In genomic region chr9:36890552-36890951, GRCm38 (mm10) we compare ENCODE assay signal across 9 mouse cellular contexts.
DNase-seq lines count a peak whose midpoint lies in the region; ATAC-seq lines count a peak whose summit lies in the region.
"Had no signal": no experiment of that assay in that cellular context is flagged by ENCODE, and none has a peak within 500 bp of the region (broad histone marks: within the 10 kb centered on the region; RNA-seq: fewer than 3 reads in every experiment).

No protein-coding gene starts in this region.

- H3K9ac ChIP-seq in heart, embryonic 11.5 days (ENCODE audit: low read depth, low read length): no peak overlapping the region
- H3K9ac ChIP-seq: midbrain, embryonic 12.5 days had no signal

- intact Hi-C loops in heart, postnatal 14 days (cut with DNase I): no loop called here

- H3K27me3 ChIP-seq in heart, embryonic 11.5 days (ENCODE audit: control insufficient read depth, insufficient read depth, low read length): no peaks in the 10 kb centered on the region
- H3K27me3 ChIP-seq: midbrain, embryonic 12.5 days had no signal

- no peak overlapping the region for H3K4me2 ChIP-seq in heart, embryonic 11.5 days
- H3K4me2 ChIP-seq: midbrain, embryonic 12.5 days had no signal

- no peaks in the 10 kb centered on the region for H3K4me1 ChIP-seq in heart, embryonic 11.5 days (ENCODE audit: control insufficient read depth, insufficient read depth, low read length)
- H3K4me1 ChIP-seq: midbrain, embryonic 12.5 days had no signal

- H3K36me3 ChIP-seq in heart, embryonic 11.5 days (ENCODE audit: control insufficient read depth, insufficient read depth, low read length): no peaks in the 10 kb centered on the region

- 30% methylated on average over 4 of the region's 4 CpGs for WGBS in heart, embryonic 11.5 days (ENCODE audit: insufficient replicate concordance)

- no peak overlapping the region for H3K4me3 ChIP-seq in heart, embryonic 11.5 days (ENCODE audit: low read depth, low read length)
- H3K4me3 ChIP-seq: midbrain, embryonic 12.5 days had no signal

- ATAC-seq in heart, embryonic 11.5 days (replicated peaks; ENCODE audit: insufficient number of reproducible peaks, low FRiP score, low TSS enrichment): no peak
- no peak for ATAC-seq in monocyte, adult 5-6 weeks (replicated peaks; ENCODE audit: insufficient number of reproducible peaks, low FRiP score, low TSS enrichment, poor library complexity, severe bottlenecking)

- H3K27ac ChIP-seq in heart, embryonic 11.5 days (ENCODE audit: low read depth, low read length): no peak overlapping the region
- H3K27ac ChIP-seq: midbrain, embryonic 12.5 days had no signal

- peak; percentile 38 to 68 for DNase-seq in heart, postnatal 14 days
- peak; percentile 62 for DNase-seq in A20 (ENCODE audit: low read depth, low spot score)
- peak; percentile 9 for DNase-seq in Muller cell, postnatal 12 days (ENCODE audit: inconsistent ontology term)
- peak; percentile 61 for DNase-seq in embryo, embryonic 11 days
- peak; percentile 37 for DNase-seq in layer of hippocampus, postnatal 14 days (ENCODE audit: low spot score in 2 of 2)
- DNase-seq in ovary, postnatal 14 days (ENCODE audit: low spot score): peak; percentile 53

- no peaks in the 10 kb centered on the region for H3K9me3 ChIP-seq in heart, embryonic 11.5 days (replicated peaks; ENCODE audit: control insufficient read depth, low read length)
- H3K9me3 ChIP-seq: midbrain, embryonic 12.5 days had no signal

Comparison
In these comparisons a context has a peak if more than half of its experiments do, and no peak if none do; other contexts are left out.
1. DNase-seq: peak in every context shown above with its lines; median percentile 62 in A20; 61 in embryo, embryonic 11 days; 53 in heart, postnatal 14 days; 53 in ovary, postnatal 14 days; 37 in layer of hippocampus, postnatal 14 days; 9 in Muller cell, postnatal 12 days.